Mouse (Mus musculus): ENCODE measurements around the gene Mas1.
A peak's percentile ranks its signal among the peaks of the same experiment; 100 is the strongest.

Mas1 gene

DNA sequence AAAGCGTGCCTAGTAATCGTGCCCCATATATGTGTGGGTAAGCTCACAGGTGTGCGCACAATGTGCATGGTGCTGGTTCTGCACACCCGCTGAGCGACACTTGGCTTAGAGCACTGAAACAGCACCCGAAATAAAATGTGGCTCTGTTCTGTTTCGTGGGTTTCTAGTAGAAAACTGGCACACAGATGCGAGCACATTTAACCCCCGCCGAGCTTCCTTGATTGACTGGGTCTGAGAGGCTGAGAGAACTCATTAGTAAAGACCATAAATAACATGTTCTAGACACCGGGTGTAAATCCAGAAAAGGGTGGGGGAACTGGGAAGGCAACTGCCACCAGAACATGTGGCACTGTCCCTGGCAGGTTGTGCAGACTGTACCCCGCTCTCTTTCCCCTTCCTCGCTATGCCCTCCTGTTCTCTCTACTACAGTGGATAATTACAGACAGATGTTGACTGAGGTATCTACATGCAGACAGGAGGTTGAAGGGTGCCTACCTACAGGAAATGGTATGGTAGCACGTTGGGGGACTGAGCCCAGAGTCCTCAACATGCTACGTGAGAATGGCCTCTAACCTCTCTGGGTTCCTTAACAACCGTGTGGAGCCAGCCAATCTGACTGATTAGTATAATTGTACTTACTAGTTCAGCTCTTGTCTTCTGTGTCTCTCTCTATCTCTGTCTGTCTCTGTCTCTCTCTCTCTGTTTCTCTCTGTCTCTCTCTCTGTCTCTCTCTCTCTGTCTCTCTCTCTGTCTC lies 4.5 kb upstream of the Mas1 start:
- DNase-seq (ENCODE audit: low read depth, low spot score), result no peak

DNA sequence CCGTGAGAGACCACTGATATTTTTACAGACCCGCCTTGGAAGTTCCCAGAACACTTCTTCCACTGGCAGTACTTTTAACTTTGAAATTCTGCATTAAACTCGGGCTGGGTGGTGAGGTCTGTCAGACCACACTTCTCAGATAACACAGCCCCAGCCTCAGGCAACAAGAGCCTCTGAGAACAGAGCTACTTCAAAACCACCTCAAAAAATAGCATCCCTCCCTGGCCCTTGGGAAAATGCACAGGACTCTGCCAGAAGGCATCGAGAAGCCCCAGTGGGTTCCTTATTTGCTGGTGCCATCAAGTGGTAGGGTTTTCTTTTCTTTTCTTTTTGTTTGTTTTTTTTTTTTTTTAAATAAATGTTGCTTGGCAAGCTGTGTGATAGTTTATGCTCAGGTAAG lies 697 bp upstream of the Mas1 start:
- no peak for DNase-seq (ENCODE audit: low read depth, low spot score)

DNA sequence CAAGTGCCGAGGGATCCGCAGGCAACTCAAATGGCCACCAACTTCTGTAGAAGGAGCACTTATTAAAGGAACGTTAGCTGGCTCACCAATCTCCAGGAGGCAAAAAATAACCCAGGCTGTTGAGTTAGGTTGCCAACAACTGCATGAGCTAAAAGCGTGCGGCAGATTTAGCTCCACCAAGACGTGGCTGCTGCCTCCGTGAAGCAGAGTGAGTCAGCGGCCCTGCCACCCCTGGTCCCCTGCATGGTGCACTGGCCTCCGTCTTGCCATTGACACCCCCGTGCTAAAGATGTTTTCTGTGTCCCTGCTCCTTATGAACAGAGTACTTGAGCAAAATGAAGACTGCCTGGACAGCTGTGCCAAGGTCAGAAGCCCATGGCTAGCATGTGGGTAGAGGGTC lies 1.1 kb downstream of the Mas1 start:
- DNase-seq (ENCODE audit: low read depth, low spot score), result no peak

DNA sequence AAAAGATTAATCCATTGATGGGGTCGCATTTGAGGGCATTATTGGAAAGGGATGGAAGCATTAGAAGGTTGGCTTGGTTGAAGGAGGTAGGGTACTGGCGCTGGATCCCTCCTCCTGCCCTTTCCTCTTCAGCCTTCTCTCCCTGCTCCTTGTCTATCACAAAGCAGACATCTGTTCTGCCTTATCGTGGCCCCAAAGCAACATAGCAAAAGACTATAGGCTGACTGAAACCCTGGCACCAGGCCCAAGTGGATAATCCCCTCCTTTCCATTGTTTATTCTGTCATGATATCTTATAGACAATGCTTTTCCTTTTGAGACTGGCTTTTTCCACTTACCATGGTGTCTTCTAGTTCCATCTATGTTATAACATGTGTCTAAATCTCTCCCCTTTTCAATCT lies 2.5 kb downstream of the Mas1 start:
- no peak for DNase-seq (ENCODE audit: low read depth, low spot score)

DNA sequence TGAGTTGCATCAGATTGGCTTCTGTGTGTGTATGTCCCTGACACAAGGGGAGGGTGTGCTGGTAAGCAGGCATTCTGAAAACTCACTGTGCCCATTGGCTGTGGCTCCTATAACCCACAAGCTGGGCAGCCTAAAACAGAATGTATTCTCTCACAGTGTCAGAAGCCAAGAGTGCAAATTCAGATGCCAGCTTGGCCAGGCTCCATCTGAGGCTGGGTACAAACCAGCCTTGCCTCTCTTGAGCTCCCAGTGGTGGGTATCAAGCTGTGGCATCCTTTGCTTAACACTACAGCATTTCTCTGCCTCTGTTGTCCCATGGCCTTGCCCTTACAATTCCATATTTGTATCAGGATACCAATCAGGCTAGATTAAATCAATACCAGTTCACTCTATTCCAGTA lies 3.8 kb downstream of the Mas1 start:
- no peak for DNase-seq (ENCODE audit: low read depth, low spot score)

- DNase-seq (ENCODE audit: low read depth, low spot score), result no peak
These were observed 8.9 kb downstream of the Mas1 start for GRCm38 (mm10) chr17:12859006-12859520.

GRCm38 (mm10) chr17:12858072-12858471 lies 9.9 kb downstream of the Mas1 start:
- peak; percentile 40 for DNase-seq (ENCODE audit: low read depth, low spot score)

DNA sequence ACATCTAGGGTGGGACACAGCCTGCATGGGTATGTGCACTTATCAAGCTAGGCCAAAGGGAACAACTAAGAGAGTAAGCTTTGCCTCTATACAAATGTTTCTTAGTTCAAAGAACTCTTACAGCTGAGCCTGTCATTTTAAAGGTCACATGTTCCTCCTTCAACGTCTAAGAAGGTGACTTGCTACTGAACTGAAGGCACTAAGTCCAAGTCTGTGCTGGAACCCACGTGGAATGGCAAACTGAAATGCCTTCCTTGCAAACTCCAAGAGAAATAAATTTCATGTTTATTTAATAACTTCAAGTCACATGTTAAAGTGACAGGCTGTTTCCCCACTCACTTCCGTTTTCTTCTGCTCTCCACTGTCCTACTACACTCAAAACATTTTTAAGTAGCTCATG lies 10.5 kb downstream of the Mas1 start:
- DNase-seq (ENCODE audit: low read depth, low spot score), result no peak

DNA sequence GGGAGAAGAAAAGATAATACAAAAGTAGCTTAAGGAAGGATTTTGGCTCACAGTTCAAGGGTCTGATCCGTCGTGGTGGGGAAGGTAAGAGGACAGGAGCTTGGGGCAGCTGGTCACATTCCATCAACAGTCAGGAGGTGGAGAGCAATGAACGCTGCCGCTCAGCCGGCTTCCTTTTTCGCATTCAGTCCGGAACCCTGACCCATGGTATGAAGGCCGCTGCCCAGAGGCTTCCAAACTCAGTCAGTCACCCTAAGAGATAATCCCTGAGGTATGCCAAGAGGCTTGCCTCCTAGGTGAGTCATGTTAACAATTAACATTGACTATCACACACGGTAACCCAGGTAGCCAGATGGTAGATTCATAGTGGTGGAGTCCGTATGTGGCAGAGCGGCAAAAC lies 13.6 kb downstream of the Mas1 start:
- DNase-seq (ENCODE audit: low read depth, low spot score), result no peak

- DNase-seq (ENCODE audit: low read depth, low spot score), result no peak
These were observed 14.1 kb downstream of the Mas1 start for GRCm38 (mm10) chr17:12853821-12854220.

GRCm38 (mm10) chr17:12851689-12852088 lies 16.3 kb downstream of the Mas1 start:
- no peak for DNase-seq (ENCODE audit: low read depth, low spot score)

DNA sequence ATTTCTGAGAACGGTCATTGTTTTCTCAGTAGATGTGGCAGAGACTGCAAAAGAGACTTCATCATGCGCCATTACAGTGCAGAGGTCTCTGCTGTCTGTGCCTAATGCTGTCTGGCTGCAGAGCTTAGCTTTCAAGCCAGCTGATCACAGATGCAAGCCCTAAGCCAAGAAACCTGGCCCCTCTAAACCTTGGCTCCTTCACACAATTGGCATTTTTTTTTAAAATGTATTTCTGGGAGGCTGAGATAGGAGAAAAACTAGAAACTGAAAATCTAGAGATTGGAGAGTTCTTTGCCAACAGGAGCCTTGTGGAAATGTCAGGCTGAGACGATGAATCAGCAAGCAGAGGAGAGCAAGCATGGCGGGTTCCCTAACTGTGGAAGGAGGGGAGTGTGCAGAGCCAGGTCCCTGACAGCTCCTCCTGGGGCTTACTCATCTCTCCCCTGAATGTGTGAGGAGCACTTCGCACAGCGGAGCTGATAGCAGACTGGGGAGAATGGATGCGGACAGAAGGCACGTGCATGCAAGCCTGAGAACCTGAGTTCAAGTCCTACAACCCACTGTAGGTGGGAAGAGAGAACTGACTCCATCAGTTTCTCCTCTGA lies 18.1 kb downstream of the Mas1 start:
- DNase-seq (ENCODE audit: low read depth, low spot score), result no peak

- DNase-seq (ENCODE audit: low read depth, low spot score), result no peak
These were observed 20.2 kb downstream of the Mas1 start for GRCm38 (mm10) chr17:12847736-12848135.

DNA sequence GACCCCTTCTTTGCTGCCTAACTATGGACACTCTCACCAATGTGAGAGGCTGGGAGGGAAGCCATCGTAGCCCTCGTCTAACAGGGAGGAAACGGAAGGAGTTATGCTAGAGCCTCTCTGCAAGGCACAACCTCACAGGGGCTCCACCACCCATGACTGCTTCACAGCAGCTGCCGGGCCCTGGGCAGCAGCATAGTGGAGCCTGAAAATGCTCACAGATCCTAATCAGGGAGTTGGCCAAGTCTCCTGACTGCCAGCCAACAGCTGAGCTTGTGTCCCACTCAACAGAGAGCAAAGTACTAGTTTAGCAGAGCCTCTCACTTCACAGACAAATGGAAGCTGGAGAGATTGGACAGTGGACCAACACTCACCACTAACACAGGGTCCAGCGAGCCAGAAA lies 21.5 kb downstream of the Mas1 start:
- no peak for DNase-seq (ENCODE audit: low read depth, low spot score)

DNA sequence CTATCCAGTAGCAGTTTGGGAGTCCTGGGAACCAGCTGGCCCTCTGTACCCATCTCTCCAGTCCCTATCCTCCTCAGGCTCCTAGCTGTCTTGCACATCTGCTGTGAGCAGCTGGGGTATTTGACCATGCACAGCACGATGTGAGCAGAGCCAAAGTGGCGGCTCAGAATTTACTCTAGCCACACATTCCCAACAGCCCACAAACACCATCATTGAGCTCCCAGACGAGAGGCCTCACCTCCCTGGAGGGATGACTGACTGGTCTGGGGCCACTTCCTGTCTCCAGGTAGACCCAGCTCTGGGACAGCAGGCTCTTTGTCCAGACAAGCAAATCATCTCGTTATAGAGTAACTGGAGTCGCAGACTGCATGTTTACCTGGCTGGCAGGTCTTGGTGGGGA lies 22.1 kb downstream of the Mas1 start:
- DNase-seq (ENCODE audit: low read depth, low spot score), result no peak

GRCm38 (mm10) chr17:12844540-12844939 lies 23.4 kb downstream of the Mas1 start:
- no peak for DNase-seq (ENCODE audit: low read depth, low spot score)

- no peak for DNase-seq (ENCODE audit: low read depth, low spot score)
These were observed 24.1 kb downstream of the Mas1 start for GRCm38 (mm10) chr17:12843826-12844225.

DNA sequence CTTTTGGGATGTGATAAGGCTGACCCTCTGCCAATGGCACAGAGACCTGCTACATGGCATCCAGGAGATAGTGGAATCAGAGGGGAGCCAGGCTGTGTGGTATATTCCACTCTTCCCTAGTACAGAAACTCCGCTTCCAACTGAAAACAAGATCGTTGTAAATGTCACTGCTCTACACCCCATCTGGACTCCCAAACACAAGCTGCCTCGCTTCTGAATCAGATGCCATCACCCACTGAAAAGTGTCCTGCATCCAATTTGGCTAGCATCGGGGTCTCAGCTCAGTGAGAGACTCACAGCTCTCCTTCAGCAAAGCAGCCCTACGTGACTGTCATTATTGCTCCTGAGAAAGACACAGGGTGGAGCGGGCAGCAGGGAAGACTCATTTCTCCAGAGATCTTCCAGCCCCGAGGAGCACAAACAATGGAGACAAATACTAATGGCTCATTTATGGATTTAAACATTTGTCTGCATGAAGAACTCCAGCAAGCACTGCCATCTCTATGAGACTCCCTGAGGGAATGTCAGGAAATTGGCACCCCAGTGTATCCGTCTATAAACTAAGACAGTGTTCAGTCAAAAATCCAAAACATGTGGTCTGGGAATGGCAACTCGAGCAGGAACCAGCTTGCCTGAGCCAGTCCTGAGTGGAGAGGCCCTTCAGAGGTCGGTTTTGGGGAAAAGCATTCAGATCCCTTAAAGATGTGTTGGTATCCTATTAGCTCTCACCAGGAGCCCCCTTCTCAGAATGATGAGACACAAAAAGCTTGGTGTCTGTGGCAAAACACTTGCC lies 28.3 kb downstream of the Mas1 start:
- DNase-seq (ENCODE audit: low read depth, low spot score), result no peak

GRCm38 (mm10) chr17:12835738-12836137 lies 32.2 kb downstream of the Mas1 start:
- DNase-seq (ENCODE audit: low read depth, low spot score), result no peak

- no peak for DNase-seq (ENCODE audit: low read depth, low spot score)
These were observed 33.1 kb downstream of the Mas1 start for GRCm38 (mm10) chr17:12834826-12835225.

DNA sequence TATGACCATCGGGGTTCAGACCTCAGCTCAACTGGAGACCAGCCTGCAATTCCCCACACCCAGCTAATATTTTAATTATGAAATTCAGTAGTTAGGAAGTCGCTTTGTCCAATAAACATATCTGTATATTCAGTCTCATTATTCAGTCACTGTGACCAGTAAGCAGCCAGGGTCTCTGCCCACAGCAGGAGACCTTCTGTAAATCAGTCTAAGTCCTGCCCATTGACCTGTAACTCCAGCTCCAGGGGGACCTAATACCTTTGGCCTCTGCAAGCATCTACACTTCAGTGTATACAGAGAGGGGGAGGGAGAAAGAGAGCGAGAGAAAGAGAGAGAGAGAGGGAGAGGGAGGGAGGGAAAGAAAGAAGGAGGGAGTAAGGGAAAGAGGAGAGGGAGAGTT lies 33.6 kb downstream of the Mas1 start:
- no peak for DNase-seq (ENCODE audit: low read depth, low spot score)

GRCm38 (mm10) chr17:12832657-12833056 lies 35.3 kb downstream of the Mas1 start:
- no peak for DNase-seq (ENCODE audit: low read depth, low spot score)

DNA sequence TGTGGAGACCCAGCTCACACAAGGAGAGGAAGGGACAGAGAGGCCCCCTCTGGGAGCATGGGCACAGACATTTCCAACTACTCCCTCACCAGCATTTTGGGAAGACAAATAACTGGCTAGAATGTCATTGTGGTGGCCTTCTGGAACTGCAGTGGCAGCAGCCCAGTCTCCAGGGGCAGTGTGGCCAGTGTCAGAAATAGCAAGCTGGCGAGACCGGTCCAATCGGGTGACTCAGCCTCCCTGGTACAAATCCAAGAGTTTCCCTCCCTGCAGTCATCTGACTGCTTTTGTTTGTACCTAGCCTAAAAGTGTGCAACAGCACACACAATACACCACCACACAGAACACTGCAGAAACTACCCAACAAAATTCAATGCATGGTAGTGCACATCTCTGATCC lies 35.7 kb downstream of the Mas1 start:
- DNase-seq (ENCODE audit: low read depth, low spot score), result no peak

All from R1 (cell line).